Mouse (Mus musculus): Measurements from ENCODE around the gene Phox2b.

Phox2b gene

DNA sequence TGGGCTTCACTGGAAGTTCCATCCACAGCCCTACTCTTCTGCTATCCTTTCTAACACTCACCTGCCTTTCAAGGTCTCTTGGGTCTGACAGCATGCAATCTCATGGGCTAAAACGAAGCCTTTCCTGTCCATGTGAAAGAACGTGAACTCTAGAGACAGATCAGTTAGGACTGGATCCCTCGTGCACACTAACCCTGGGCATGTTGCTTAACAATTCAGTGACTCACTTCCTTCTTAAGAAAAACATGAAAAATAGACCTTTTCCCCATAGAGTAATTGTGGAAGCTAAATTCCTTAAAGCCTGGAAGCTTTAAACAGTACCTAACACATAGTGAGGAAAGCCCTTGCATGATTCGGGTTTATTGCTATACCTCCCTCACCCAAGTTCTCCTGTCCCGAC lies 8.2 kb downstream of the Phox2b start:
- DNase-seq: no peak

DNA sequence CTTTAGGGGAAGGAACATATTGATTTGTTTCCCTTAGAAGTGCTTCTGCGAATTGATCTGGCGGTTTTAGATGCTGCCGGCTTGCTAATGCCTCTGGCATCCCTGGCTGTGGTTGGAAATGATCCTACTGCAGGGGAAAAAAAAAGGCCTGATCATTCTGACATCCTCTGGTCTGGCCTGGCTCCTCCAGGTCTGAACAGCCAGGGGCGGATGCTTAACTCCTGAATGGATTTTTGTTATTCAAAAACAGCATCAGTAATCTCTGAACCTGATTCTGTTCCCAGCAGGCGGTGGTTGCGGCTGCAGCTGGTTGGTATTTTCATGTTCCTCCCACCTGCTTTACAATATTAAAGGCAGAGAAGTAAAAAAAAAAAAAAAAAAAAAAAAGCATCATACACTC lies 16.0 kb downstream of the Phox2b start:
- no peak for DNase-seq

DNA sequence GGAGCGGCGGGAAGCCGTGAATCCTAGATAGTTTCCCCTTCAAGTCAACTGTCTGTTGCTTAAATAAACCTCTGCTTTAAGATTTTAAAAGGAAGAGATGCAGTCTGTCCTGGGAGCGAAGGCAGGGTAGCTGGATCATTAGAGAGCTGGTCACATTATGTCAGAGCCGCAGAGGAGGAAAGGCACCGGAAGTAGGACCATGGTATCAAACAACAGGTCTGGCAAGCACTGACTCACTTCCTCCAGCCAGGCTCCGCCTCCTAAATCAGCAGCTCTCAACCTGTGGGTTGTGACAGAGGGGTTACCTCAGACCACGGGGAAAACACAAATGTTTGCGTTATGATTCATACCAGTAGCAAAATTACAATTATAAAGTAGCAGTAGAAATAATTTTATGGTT lies 35.5 kb downstream of the Phox2b start:
- no peak for DNase-seq

DNA sequence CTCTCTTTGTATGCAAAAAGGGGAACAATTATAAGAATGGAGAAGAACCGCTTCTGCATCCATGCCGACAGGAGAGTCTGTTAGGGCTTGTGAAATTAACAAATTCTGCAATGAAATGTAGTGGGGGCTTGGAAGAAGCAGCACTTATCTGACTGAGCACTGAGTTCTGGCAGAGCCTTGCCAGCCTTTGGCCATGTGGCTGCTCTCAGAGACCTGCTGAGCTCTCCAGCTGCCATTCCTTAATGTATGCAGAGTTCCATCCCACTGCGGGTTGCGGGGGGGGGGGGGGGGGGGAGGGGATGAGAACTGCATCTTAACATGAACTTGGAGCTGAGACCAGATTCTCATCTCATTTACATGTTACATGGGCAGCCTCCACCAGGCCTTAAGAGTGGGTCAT lies 38.6 kb downstream of the Phox2b start:
- no peak for DNase-seq

DNA sequence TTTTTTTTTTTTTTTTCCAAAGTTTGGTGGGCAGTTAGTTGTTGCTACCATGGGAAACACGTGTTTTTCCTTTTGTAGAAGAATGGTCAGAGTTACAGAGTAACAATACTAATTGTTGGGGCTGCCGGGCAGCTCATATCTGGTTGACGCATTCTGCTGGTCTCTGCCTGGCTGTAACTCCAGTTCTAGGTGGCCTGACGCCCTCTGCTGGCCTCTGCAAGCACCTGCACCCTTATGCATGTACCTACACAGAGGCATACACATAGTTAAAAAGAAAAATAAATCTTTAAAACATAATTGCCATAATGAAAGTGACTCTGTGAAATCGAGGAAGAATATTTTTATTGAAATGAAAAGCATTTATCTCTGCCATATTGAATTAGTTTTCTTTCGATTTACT lies 41.3 kb downstream of the Phox2b start:
- no peak for DNase-seq

DNA sequence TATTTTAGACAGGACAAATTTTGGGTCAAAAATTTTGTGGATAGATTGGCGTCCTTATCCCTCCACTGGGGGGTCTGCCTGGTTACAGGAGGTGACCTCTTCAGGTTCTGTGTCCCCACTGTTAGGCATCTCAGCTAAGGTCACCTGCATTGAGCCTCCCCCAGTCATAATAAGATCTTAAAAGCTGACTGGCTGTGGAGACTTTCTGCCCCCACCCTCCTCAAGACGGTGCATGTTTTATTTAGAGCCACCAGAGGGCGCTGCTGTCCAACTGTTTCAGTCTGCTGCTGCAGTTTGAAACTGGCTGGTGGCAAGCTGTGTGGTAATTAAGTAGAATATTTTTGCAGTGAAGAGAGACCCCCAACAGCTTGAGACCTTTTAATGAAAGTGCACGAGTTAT lies 51.1 kb downstream of the Phox2b start:
- DNase-seq: peak; percentile 28 to 69
